ENCODE assay signal across 8 mouse cellular contexts in the genomic region with DNA sequence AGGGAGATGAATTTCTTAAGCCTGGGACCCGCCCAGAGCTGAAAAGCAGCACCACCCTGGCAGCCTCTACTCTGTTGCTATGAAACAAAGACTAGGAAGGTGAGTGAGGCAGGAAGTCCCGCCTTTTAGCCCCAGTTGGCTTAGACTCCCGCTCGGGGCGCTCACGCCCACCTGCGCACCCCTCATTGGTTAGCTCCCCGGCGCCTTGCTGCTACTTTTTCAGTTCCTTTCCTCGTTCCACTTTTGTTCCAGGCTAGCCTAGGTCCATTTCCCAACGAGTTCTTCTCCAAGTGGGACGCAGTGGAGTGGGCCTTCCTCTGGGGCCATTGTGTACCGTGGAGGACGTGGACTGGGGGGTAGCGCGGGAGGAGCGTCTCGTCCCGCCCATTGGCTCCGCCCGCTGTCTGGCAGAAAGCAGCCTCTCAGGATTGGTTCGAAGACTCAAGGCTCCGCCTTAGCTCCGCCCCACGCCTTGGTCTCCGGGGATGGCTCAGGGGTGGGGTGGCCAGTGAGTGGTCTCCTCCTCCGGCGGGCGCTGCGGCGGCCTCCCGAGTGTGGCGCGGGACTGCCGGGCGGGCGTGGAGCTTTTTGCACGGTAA. TPM values are rescaled to one million over a fixed set of nuclear protein-coding genes. Genes with fewer than 3 reads are reported as not detected.
DNase-seq lines count a peak whose midpoint lies in the region; ATAC-seq and TF ChIP-seq lines count a peak whose summit lies in the region.

TSS of gene Cblb (plus strand) at position 135 of the 599 bp plus-strand sequence.

- H3K4me2 ChIP-seq in heart, embryonic 11.5 days: peak within 1 kb of the TSS; percentile 69
- peak within 1 kb of the TSS; percentile 68 for H3K4me2 ChIP-seq in kidney, embryonic 16.5 days (replicated peaks; ENCODE audit: low read depth, low read length)
- H3K4me2 ChIP-seq in myocyte (ENCODE audit: low read depth): peak within 1 kb of the TSS; percentile 57

- WGBS in heart, embryonic 11.5 days (ENCODE audit: insufficient replicate concordance): 0% methylated on average over 37 of the region's 38 CpGs
- WGBS in kidney, embryonic 16.5 days: under 1% methylated on average over 38 of the region's 38 CpGs
- under 1% methylated on average over 38 of the region's 38 CpGs for WGBS in liver, adult 2 months

- peaks cover 11% of the 10 kb centered on the region; the same call in 1 of the 2 replicates for H3K79me2 ChIP-seq in liver, adult 2 months (ENCODE audit: control insufficient read depth, insufficient read depth, low read length)
- peaks cover 26% of the 10 kb centered on the region for H3K79me2 ChIP-seq in myocyte (ENCODE audit: control insufficient read depth, insufficient read depth)

- no peak for TF ChIP-seq CTCF in liver, adult 2 months (IDR thresholded peaks at IDR 0.05; ENCODE audit: low read depth, low read length)

- peak; percentile 80; the same call in 1 of the 2 replicates for TF ChIP-seq POLR2A in liver, adult 2 months (IDR thresholded peaks at IDR 0.05; ENCODE audit: extremely low read depth, insufficient read depth, low read length)
- TF ChIP-seq POLR2A in myocyte (IDR thresholded peaks at IDR 0.05; ENCODE audit: insufficient read length, low read depth): peak; percentile 89

- no peaks in the 10 kb centered on the region for H3K9me3 ChIP-seq in heart, embryonic 11.5 days (replicated peaks; ENCODE audit: control insufficient read depth, low read length)
- H3K9me3 ChIP-seq in kidney, embryonic 16.5 days (ENCODE audit: low read length): no peaks in the 10 kb centered on the region

- peak within 1 kb of the TSS; percentile 41 for H3ac ChIP-seq in myocyte (ENCODE audit: control insufficient read depth, insufficient read length)

- H3K4me1 ChIP-seq in heart, embryonic 11.5 days (ENCODE audit: control insufficient read depth, insufficient read depth, low read length): peaks cover 17% of the 10 kb centered on the region
- peaks cover 31% of the 10 kb centered on the region for H3K4me1 ChIP-seq in kidney, embryonic 16.5 days (ENCODE audit: insufficient read depth, low read length)
- peaks cover 2% of the 10 kb centered on the region; the same call in 1 of the 2 replicates for H3K4me1 ChIP-seq in liver, adult 2 months (ENCODE audit: control insufficient read depth, insufficient read depth, low read length)

- H3K27ac ChIP-seq in heart, embryonic 11.5 days (ENCODE audit: low read depth, low read length): peak within 1 kb of the TSS; percentile 91
- peak within 1 kb of the TSS; percentile 97 for H3K27ac ChIP-seq in kidney, embryonic 16.5 days (ENCODE audit: low read length)
- H3K27ac ChIP-seq in liver, adult 2 months (replicated peaks; ENCODE audit: insufficient read depth, low read depth, low read length): peak within 1 kb of the TSS; percentile 88

- H3K9ac ChIP-seq in heart, embryonic 11.5 days (ENCODE audit: low read depth, low read length): peak within 1 kb of the TSS; percentile 94
- H3K9ac ChIP-seq in kidney, embryonic 16.5 days (replicated peaks; ENCODE audit: low read length): peak within 1 kb of the TSS; percentile 95
- H3K9ac ChIP-seq in liver, adult 2 months (ENCODE audit: low read depth, low read length): peak within 1 kb of the TSS; percentile 90

- ATAC-seq in erythroblast, adult 5-6 weeks (replicated peaks; ENCODE audit: low FRiP score, poor library complexity, severe bottlenecking): peak; percentile 97
- ATAC-seq in heart, embryonic 11.5 days (replicated peaks; ENCODE audit: insufficient number of reproducible peaks, low FRiP score, low TSS enrichment): peak; percentile 100
- ATAC-seq in kidney, embryonic 16.5 days (ENCODE audit: low FRiP score, low TSS enrichment): peak; percentile 100

- DNase-seq in B cell, adult 2 months: peak; percentile 98
- DNase-seq in brain, adult 2 months (ENCODE audit: low read depth, low spot score): peak; percentile 99
- DNase-seq in liver, adult 2 months (ENCODE audit: extremely low read depth, low read depth, low spot score): peak; percentile 93
- peak; percentile 97 for DNase-seq in splenic B cell, adult 2 months (ENCODE audit: low read depth, low spot score)

- H3K36me3 ChIP-seq in heart, embryonic 11.5 days (ENCODE audit: control insufficient read depth, insufficient read depth, low read length): peaks cover 3% of the 10 kb centered on the region
- peaks cover 19% of the 10 kb centered on the region for H3K36me3 ChIP-seq in kidney, embryonic 16.5 days (ENCODE audit: insufficient read depth, low read length)
- peaks cover 15% of the 10 kb centered on the region; the same call in 1 of the 2 replicates for H3K36me3 ChIP-seq in liver, adult 2 months (ENCODE audit: control insufficient read depth, insufficient read depth, low read length)
- no peaks in the 10 kb centered on the region for H3K36me3 ChIP-seq in myocyte (ENCODE audit: control insufficient read depth, insufficient read depth)
- H3K36me3 ChIP-seq in splenic B cell, adult 2 months (ENCODE audit: control insufficient read depth, insufficient read depth, low read length, poor library complexity, severe bottlenecking): peaks cover 7% of the 10 kb centered on the region

- peak within 1 kb of the TSS; percentile 92 for H3K4me3 ChIP-seq in heart, embryonic 11.5 days (ENCODE audit: low read depth, low read length)
- peak within 1 kb of the TSS; percentile 92 for H3K4me3 ChIP-seq in kidney, embryonic 16.5 days (ENCODE audit: low read length)
- H3K4me3 ChIP-seq in liver, adult 2 months (ENCODE audit: insufficient read depth, low read depth, low read length): peak within 1 kb of the TSS; percentile 60
- peak within 1 kb of the TSS; percentile 83 for H3K4me3 ChIP-seq in myocyte

- H3K27me3 ChIP-seq in heart, embryonic 11.5 days (ENCODE audit: control insufficient read depth, insufficient read depth, low read length): no peaks in the 10 kb centered on the region
- H3K27me3 ChIP-seq in kidney, embryonic 16.5 days (ENCODE audit: insufficient read depth, low read length): no peaks in the 10 kb centered on the region
- no peaks in the 10 kb centered on the region for H3K27me3 ChIP-seq in liver, adult 2 months (ENCODE audit: control insufficient read depth, insufficient read depth, low read length)
- no peaks in the 10 kb centered on the region for H3K27me3 ChIP-seq in myocyte (ENCODE audit: control insufficient read depth, insufficient read depth, insufficient read length)
- H3K27me3 ChIP-seq in splenic B cell, adult 2 months (ENCODE audit: control insufficient read depth, insufficient read depth, low read length, poor library complexity, severe bottlenecking): no peaks in the 10 kb centered on the region

TF ChIP-seq in myocyte, 11 proteins besides CTCF, POLR2A, EP300 and RAD21:
- no peak for TF ChIP-seq CEBPB (IDR thresholded peaks at IDR 0.05; ENCODE audit: insufficient read depth, poor library complexity, severe bottlenecking)
- no peak for TF ChIP-seq TCF3 (IDR thresholded peaks at IDR 0.05; ENCODE audit: insufficient read length, low read depth)
- TF ChIP-seq MAX (IDR thresholded peaks at IDR 0.05; ENCODE audit: low read depth): no peak
- no peak for TF ChIP-seq MYOG (IDR thresholded peaks at IDR 0.05; ENCODE audit: control insufficient read depth in 1 of 3, insufficient read depth in 1 of 3, insufficient read length in 2 of 3, low read depth in 2 of 3)
- no peak for TF ChIP-seq REST (IDR thresholded peaks at IDR 0.05; ENCODE audit: insufficient read depth, insufficient read length)
- no peak for TF ChIP-seq USF1 (IDR thresholded peaks at IDR 0.05; ENCODE audit: low read depth)
- TF ChIP-seq POLR2AphosphoS2 (IDR thresholded peaks at IDR 0.05; ENCODE audit: insufficient read length, low read depth): peak; percentile 78
- TF ChIP-seq SRF (IDR thresholded peaks at IDR 0.05; ENCODE audit: control insufficient read depth, insufficient read length, low read depth): no peak

RNA-seq across cellular contexts. Expression of gene Cblb, which starts in this region (rescaled TPM):
- 35.5 and 39.6 TPM in 2 replicates for total RNA-seq in erythroblast, adult 5-6 weeks (2015; ENCODE audit: low replicate concordance)
- total RNA-seq in erythroblast, adult 5-6 weeks (2017; ENCODE audit: low replicate concordance): 21.8 and 21.9 TPM in 2 replicates
- polyA plus RNA-seq in heart, embryonic 11.5 days (2014; fragmentation: Nextera tagmentation; extraction: Ambion mirVana): 15.3 and 17.4 TPM in 2 replicates
- 15.3 and 20.8 TPM in 2 replicates for polyA plus RNA-seq in kidney, embryonic 16.5 days (2015; fragmentation: Nextera tagmentation; extraction: Ambion mirVana)
- total RNA-seq in liver, adult 2 months (2014; rRNA removed): 6.9 and 8.4 TPM in 2 replicates
- polyA plus RNA-seq in liver, adult 2 months (2012; rRNA removed): 2.3 and 2.5 TPM in 2 replicates
- 7.7 TPM for polyA plus RNA-seq in myocyte (2012; fragmentation: generic; extraction: Trizol)

Comparison
In these comparisons a context has a peak if more than half of its experiments do, and no peak if none do; other contexts are left out.
1. Peak in every context shown above with its lines: DNase-seq, ATAC-seq, H3K4me3 ChIP-seq and H3K27ac ChIP-seq.